Mouse (Mus musculus): ENCODE results near the gene Ski.

The Ski gene

DNA sequence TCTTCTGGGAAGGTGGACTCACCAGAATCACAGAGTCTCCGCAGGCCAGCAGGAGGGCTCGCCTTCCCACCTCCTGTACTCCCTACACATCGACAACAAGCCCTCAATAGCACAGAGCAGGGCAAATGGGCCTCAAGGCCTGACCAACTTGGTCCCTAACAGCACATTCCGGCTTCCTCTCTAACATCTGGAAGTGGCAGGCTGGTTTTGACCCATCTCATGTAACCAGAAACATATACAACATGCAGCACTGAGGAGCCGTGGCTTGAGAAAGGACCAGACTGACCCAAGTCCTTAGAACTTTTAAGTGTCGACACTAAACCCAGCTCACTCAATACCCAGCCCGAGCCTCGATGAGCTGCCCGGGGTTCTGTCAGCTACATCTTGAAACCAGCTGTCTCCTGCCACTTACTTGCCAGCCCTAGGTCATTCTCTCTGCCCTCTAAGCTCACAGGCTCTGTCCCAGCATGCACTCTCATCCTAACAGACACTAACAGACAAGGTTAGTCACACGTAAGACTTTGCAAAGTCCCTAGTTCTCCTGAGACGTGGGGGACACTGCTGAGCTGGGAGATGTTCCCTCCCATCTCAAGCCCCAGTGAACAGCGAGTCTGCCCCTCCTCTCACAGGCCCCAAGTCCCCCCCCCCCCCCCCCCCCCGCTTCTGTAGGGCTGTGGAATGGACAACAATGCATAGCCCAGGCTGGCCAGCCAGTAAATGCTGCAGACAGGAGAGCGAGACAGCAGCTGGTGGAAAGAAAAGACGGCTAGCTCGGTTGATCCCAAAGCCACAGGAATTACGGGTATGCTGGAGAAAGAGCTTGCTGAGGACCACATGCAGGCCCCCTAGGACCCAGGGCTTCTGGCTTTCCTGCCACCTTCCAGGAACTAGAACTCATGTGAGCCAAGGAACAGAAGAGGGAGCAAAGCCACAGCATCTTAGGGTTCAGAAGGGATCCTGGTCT, 48.3 kb downstream of the Ski start:
- no peak for DNase-seq

DNA sequence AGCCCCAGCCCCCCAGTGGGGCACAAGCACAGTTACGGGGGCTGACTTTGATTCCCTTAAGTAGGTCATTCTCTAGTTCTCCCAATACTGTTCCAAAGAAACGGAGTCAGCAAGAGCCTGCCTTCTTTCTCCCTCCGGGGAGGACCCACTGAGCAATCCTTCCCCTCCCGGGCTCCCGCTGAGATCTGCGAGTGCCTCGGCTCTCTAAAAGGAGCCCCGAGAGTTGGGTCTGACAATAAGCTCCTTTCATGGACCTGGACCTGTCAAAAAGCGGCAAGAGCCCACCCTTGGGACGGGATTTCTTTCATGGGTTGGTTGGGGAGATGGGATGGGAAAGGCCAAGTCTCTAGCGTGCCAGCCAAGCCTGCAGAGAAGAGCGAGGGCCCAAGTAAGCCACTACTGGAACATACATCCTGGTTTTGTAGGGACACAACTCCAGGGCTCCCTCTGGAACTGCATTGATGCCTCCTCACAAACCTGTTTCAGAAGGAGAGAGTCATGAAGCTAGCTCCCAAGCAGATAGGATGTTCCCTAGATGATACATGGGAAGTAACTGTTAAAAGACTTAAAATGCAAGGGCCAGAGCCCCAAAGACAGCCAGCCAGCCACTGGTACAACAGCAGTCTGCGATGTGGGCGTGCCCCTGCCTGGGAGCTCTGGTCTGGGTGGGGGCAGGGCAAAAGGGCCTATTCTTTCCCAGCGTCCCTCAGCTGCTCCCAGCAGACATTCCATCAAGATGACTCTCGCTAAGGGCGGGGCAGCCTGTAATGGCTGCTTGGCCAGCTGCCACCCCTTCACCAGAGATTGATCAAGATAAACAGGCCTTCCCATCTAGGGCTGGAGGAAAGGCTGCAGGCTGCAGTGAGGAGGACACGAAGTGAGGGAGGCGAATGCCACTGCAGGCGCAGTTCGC, 49.2 kb downstream of the Ski start:
- DNase-seq = peak; percentile 97

GRCm38 (mm10) chr4:155171961-155172533, 50.3 kb downstream of the Ski start:
- DNase-seq = no peak

GRCm38 (mm10) chr4:155170614-155171212, 51.7 kb downstream of the Ski start:
- DNase-seq = no peak

GRCm38 (mm10) chr4:155168835-155169252, 53.5 kb downstream of the Ski start:
- no peak for DNase-seq

GRCm38 (mm10) chr4:155165861-155166260, 56.5 kb downstream of the Ski start:
- DNase-seq = no peak

DNA sequence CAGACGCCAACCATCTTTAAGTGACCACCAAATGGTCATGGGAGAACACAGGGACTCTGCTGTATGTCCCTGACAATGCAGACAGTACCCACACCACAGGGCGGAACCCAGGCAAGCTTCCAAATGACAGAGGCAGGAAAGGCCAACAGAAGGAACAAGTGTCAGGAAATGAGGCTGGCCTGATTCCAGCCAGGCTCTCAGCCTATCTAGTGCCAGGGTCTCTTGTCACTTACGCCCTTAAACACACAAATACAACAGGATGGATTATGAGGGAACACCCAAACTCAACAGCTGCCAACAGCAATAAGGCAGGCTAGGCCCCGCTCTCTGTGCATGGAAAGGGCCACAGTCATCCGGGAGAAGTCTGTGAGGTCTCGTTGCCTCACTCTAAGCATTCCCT, 57.8 kb downstream of the Ski start:
- peak; percentile 91 for DNase-seq

GRCm38 (mm10) chr4:155163685-155164084, 58.7 kb downstream of the Ski start:
- DNase-seq = no peak

- DNase-seq = no peak
Measured at GRCm38 (mm10) chr4:155163320-155163651, 59.1 kb downstream of the Ski start.

DNA sequence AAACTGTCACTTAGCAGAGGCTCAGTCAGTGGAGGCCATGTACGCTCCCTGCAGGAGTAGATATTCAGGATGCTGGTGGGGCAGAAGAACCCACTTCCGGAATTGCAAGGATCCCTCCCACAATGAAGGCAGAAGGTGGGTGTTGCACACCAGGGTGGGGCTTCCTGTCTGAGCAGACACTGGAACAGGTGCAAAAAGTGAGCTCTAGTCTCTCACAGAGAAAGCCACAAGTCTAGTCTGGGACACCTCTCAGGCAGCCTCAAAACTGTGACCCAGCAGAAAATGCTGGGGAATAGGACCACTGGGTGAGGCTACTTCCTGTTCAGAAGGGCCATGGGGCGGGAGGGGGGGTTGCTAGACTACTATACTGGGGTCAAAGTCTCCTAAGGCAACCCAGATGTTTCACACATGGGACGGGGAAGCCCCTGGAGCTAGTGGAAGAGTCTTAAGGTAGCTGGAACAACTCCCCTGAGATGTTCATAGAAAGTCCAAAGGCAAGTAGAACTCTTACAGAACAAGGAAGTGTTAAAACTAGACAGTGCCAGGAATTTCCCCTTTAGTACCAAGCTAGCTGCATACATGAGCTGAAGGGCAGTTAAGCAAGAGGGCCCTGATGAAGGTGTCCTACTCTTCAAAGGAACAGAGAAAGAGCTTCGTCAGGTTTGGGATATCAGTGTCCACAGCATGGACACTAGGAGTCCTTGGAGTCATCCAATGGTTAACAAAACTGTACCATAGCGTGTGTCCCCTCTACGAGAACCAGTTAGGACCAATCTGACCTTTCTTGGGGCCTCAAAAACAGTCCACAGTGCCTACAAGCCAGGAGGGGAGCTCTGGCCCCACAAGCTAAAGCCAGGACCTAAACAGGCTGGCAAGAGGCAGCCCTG, 59.7 kb downstream of the Ski start:
- DNase-seq = peak; percentile 34

GRCm38 (mm10) chr4:155158543-155158917, 63.9 kb downstream of the Ski start:
- DNase-seq = no peak

DNA sequence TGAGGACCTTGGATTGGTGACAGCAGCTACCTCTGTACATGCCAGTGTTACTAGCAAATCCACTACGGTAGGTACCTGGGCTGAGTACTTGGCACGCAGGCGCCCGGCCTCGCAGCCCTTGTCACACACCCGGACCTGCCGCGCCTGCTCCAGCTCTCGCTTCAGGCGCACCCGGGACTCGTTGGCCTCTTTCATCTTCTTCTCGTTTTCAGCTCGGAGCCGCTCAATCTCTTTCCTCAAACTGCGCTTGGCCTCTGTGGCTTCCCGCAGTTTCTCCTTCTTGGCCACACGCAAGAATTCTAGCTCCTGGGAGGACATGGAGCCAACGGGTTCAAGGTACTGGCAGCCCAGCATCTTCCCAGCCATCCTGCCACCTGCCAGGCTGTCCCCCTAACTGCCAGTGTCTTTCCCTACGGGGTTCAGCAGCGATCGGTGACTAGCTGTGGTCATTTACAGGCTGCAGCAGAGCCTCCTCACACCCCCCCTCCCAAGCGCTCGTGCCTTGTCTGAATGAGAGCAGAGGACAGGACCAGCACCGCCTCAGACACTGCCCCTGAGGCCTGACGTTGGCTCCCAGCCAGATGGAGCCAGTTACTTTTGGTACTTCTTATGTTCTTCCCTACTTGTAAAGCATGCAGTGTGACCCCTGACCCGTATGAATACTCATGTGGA, 64.4 kb downstream of the Ski start:
- no peak for DNase-seq

DNA sequence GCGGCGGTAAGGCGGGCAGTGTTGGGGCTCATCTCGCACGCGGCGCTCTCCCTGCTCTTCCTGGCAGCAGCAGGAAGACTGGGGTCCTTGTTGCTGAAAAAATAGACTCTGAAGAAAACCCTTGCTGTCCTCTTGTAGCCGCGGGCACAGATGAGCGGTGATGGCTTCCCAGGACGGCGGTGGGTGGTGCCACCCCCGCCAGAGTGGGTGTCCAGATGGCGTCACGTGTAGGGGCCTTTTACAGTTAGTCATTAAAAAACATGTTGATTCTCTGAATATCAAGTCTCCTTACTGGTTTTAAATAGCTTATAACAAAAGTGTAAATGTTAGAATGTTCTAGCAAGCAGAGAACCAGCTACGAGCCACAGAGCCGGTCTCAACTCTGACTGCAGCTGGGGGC, 65.7 kb downstream of the Ski start:
- no peak for DNase-seq

DNA sequence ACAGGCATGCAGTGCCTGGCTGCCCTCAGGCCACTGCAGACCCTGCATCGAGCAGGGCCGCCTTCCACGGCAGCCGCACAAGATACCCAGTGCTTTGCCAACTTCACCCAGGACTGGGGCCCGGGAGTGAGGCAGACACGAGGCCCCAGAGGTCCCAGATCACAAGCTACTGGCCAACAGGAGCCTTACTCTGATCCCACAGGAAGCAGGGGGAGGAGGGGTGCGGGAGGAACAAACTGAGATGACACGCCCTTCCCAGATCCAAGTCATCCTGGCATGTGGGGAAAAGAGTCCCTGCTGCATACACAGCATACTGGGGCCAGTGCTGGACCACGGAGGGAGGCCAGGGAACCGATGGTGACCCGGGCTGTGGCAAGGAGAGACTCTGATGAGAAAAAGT, 67.4 kb downstream of the Ski start:
- DNase-seq = peak; percentile 68

- DNase-seq = no peak
Measured at GRCm38 (mm10) chr4:155153389-155154072, 68.9 kb downstream of the Ski start.

DNA sequence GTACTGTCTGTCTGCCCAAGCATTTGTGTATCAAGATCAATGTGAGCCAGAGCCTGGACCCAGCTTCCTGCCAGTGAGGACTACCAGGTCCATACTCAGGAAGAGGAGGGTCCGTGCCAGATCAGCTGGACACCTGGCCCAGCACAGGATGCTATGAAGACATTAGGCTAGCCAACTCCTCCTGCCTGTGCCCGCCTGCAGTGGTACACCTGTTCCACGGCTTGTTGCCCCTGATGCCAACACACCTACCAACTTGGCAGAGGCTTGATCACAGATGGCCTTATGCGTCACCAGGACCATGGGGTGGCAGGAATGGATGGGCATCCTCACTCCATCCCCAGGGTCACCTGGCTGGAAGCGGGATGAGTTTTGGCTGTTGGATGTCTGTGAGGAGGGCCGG, 69.9 kb downstream of the Ski start:
- no peak for DNase-seq

DNA sequence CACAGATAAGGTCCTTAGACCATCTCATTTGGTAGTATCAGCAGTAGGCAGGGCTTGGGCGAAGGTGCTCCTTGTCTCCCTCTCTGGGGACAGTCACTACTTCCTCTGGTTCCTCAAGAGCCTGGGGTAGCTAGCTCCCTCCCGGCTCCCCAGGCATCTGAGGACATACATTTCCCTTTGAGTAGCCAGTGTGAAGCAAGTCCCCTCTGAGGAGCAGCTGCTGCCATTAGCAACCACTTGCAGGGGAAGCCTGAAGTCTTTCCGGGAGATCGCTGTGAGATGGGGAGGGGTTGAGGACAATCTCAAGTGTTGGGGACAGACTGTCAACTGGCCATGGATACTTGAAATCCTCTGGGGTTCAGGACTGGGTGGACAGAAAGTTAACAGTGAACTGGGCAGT, 70.5 kb downstream of the Ski start:
- no peak for DNase-seq

DNA sequence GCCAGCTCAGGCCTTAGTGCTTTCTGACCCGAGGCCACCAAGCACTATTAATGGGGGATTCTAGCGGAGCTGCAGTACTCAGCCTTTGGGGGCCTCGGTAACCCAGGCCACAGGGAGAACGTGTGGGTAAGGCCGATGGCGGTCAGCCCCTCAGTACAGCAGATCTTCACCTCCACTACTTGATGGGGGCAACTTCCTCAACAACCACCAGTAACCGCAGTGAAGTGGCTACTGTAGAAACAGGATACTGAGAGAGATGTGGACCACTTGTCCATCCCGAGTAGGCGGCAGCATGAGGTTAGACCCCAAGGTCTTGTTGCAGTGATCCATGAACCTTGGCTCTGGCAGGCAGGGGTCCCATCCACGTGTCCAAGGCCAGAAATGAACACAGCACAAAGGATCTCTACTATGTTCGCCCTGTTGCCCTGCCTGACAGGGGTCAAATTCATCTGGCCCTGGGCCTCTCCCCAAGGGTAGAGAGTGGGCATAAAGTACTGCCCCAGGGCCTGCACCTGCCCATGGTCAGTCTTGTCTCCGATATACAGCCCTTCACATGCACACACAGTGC, 71.1 kb downstream of the Ski start:
- DNase-seq = no peak

DNA sequence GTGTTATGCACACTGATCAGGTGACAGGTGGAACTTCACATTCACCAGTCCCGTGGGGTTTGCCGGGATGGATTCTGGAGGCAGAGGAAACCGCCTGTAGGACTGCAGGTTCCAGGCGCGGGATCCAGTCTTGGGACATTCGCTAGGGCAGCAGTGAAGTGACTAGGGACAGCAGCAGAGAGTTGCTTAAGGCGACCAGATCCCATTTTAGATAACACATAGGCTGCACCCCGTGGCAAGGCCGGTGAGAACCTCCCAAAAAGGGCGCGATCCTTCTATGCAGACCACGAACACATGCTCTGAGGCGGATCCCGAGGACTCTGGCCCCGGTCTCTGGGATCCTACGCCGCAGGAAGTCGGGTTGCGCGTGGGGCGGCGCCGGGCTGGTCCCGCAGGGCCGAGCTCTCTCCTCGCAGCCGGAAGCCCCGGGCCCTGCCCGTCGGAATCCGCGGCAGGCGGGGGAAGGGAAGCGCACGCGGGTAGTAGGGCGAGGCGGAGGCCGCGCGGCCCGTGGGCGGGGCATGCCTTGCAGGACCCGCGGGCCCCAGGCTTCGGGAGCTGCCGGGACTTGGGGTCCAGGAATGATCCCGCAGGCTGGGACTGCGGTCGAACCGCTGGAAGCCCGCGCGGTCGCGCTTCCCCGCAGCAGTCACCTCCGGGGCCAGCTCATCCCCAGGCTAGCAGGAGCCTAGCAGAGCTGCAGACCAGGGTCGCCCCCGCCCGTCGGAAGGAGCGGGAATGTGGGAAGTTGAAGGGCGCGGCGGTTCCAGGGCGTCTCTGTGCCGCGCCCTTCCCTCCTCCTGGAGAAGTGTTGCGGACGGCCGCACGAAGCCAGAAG, 71.9 kb downstream of the Ski start:
- DNase-seq = peak; percentile 93

DNA sequence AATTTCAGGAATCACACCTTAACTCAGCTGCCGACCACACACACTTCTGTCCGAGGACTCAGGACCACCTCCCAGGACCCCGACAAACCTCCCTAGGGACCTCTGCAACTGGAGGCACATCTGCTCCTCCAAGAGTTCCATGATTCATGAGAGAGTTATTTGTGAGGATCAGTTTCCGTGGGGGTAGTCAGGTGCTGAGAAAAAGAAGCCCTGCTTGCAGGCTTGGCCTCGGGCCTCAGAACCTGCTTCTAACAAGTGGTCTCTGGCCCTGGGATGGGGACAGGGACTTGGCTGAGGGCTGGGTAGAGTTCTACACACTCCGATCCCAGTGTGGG, 72.5 kb downstream of the Ski start:
- no peak for DNase-seq
